Mouse (Mus musculus): ENCODE measurements around the gene Tnni3. TPM values are rescaled to one million over a fixed set of nuclear protein-coding genes. Genes with fewer than 3 reads are reported as not detected.

Tnni3 gene
- polyA plus RNA-seq, 2 experiments = 2.8 to 10.6 TPM

- DNase-seq (ENCODE audit: low spot score) (no peak), ATAC-seq (ENCODE audit: low FRiP score, low read depth) (no peak)
- Histone ChIP-seq H3K4me3 (replicated peaks; ENCODE audit: low read length) (peak overlapping the region; percentile 21), H3K9ac (ENCODE audit: low read depth, low read length, severe bottlenecking) (peak overlapping the region; percentile 28; the same call in 1 of the 2 replicates), H3K9me3 (ENCODE audit: control insufficient read depth, low read length) (no peaks in the 10 kb centered on the region), H3K36me3 (ENCODE audit: control insufficient read depth, insufficient read depth, low read length) (no peaks in the 10 kb centered on the region), H3K27ac (replicated peaks; ENCODE audit: low read depth, low read length) (no peak overlapping the region), H3K4me1 (ENCODE audit: control insufficient read depth, insufficient read depth, low read length) (peaks cover 6% of the 10 kb centered on the region; the same call in 1 of the 2 replicates), H3K4me2 (replicated peaks; ENCODE audit: low read depth, low read length, severe bottlenecking) (peak overlapping the region; percentile 48), H3K27me3 (ENCODE audit: control insufficient read depth, insufficient read depth, low read length) (no peaks in the 10 kb centered on the region)
- TF ChIP-seq POLR2A (IDR thresholded peaks at IDR 0.05; ENCODE audit: borderline replicate concordance, extremely low read depth, insufficient read depth, insufficient read length) = no peak
- 34% methylated on average over 29 of the region's 32 CpGs for WGBS
Observed at GRCm38 (mm10) chr7:4521231-4522003, 2.6 kb downstream of the Tnni3 start.

DNA sequence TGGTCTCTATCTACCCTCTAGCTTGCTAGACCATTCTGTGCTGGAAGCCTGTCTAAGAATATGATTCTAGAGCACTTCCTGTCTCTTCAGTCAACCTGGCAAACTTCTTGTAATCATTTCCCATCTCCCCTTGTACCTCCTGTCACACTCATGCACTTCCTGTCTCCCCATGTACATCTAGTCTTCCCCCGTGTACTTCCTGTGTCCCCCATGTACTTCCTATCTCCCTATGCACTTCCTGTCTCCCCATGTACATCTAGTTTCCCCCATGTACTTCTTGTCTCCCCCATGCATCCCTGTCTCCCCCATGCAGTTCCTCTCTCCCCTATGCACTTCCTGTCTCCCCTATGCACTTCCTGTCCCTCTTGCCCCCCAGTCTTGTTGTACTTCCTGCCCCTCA is 5.5 kb downstream of the Tnni3 start:
- Histone ChIP-seq H3K36me3 (ENCODE audit: control insufficient read depth, insufficient read depth, low read length) (no peaks in the 10 kb centered on the region), H3K4me1 (ENCODE audit: control insufficient read depth, insufficient read depth, low read length) (peaks cover 9% of the 10 kb centered on the region; the same call in 1 of the 2 replicates), H3K27me3 (ENCODE audit: control insufficient read depth, insufficient read depth, low read length) (no peaks in the 10 kb centered on the region), H3K4me2 (replicated peaks; ENCODE audit: low read depth, low read length, severe bottlenecking) (no peak overlapping the region), H3K9me3 (ENCODE audit: control insufficient read depth, low read length) (no peaks in the 10 kb centered on the region), H3K27ac (replicated peaks; ENCODE audit: low read depth, low read length) (no peak overlapping the region), H3K4me3 (replicated peaks; ENCODE audit: low read length) (no peak overlapping the region), H3K9ac (ENCODE audit: low read depth, low read length, severe bottlenecking) (no peak overlapping the region)
- WGBS = 79% methylated on average over 1 of the region's 1 CpGs
- ATAC-seq (ENCODE audit: low FRiP score, low read depth) (no peak), DNase-seq (ENCODE audit: low spot score) (no peak)
- TF ChIP-seq POLR2A (IDR thresholded peaks at IDR 0.05; ENCODE audit: borderline replicate concordance, extremely low read depth, insufficient read depth, insufficient read length) = no peak

- H3K36me3 ChIP-seq (ENCODE audit: control insufficient read depth, insufficient read depth, low read length) = no peaks in the 10 kb centered on the region
- peaks cover 9% of the 10 kb centered on the region; the same call in 1 of the 2 replicates for H3K4me1 ChIP-seq (ENCODE audit: control insufficient read depth, insufficient read depth, low read length)
- H3K4me2 ChIP-seq (replicated peaks; ENCODE audit: low read depth, low read length, severe bottlenecking) = no peak within 1 kb of the TSS
- H3K4me3 ChIP-seq (replicated peaks; ENCODE audit: low read length) = peak within 1 kb of the TSS; percentile 11; the same call in 1 of the 2 replicates
- H3K9ac ChIP-seq (ENCODE audit: low read depth, low read length, severe bottlenecking) = no peak within 1 kb of the TSS
- 10% methylated on average over 4 of the region's 4 CpGs for WGBS
- DNase-seq (ENCODE audit: low spot score) = peak; percentile 33
- no peak within 1 kb of the TSS for H3K27ac ChIP-seq (replicated peaks; ENCODE audit: low read depth, low read length)
- no peaks in the 10 kb centered on the region for H3K9me3 ChIP-seq (ENCODE audit: control insufficient read depth, low read length)
- ATAC-seq (ENCODE audit: low FRiP score, low read depth) = peak; percentile 64
- no peak for TF ChIP-seq POLR2A (IDR thresholded peaks at IDR 0.05; ENCODE audit: borderline replicate concordance, extremely low read depth, insufficient read depth, insufficient read length)
- H3K27me3 ChIP-seq (ENCODE audit: control insufficient read depth, insufficient read depth, low read length) = no peaks in the 10 kb centered on the region
Observed at GRCm38 (mm10) chr7:4516332-4517050, 7.5 kb downstream of the Tnni3 start, which contains the start of gene Tnnt1. TSS of gene Tnnt1 (minus strand) at chr7:4516382.

- DNase-seq (ENCODE audit: low spot score) (no peak), ATAC-seq (ENCODE audit: low FRiP score, low read depth) (peak; percentile 53)
- Histone ChIP-seq H3K4me3 (replicated peaks; ENCODE audit: low read length) (peak overlapping the region; percentile 11; the same call in 1 of the 2 replicates), H3K36me3 (ENCODE audit: control insufficient read depth, insufficient read depth, low read length) (no peaks in the 10 kb centered on the region), H3K4me1 (ENCODE audit: control insufficient read depth, insufficient read depth, low read length) (0 out of 2 replicates have a peak, but pooled peaks cover 6% of the 10 kb centered on the region), H3K27me3 (ENCODE audit: control insufficient read depth, insufficient read depth, low read length) (no peaks in the 10 kb centered on the region), H3K27ac (replicated peaks; ENCODE audit: low read depth, low read length) (no peak overlapping the region), H3K9ac (ENCODE audit: low read depth, low read length, severe bottlenecking) (no peak overlapping the region), H3K9me3 (ENCODE audit: control insufficient read depth, low read length) (no peaks in the 10 kb centered on the region), H3K4me2 (replicated peaks; ENCODE audit: low read depth, low read length, severe bottlenecking) (no peak overlapping the region)
- TF ChIP-seq POLR2A (IDR thresholded peaks at IDR 0.05; ENCODE audit: borderline replicate concordance, extremely low read depth, insufficient read depth, insufficient read length) = no peak
- 39% methylated on average over 6 of the region's 6 CpGs for WGBS
Observed at GRCm38 (mm10) chr7:4515853-4516252, 8.2 kb downstream of the Tnni3 start.

Measured in limb, embryonic 14.5 days (tissue).